Mouse (Mus musculus) G1E (cell line): ENCODE measurements around the gene Edn3.

Experiments
- CTCF ChIP-seq: IDR thresholded peaks from 2 replicates; pipeline ENCODE4 v1.5.1; 2012; ENCODE audit warnings: low read depth, low read length, inconsistent platforms, mixed read lengths
- GATA1 ChIP-seq: IDR thresholded peaks from 2 replicates; pipeline ENCODE4 v1.6.1; 2012; ENCODE audit warnings: borderline replicate concordance, low read length, inconsistent platforms, mixed read lengths
- GATA2 ChIP-seq: IDR thresholded peaks from 2 replicates; pipeline ENCODE4 v1.6.1; 2012; ENCODE audit warnings: low read depth, low read length, inconsistent platforms, borderline replicate concordance
- TAL1 ChIP-seq: conservative IDR thresholded peaks from 2 replicates; pipeline ENCODE4 v1.6.1; 2012; ENCODE audit warnings: low read depth, low read length, inconsistent platforms, mixed read lengths

GRCm38 (mm10) chr2:174759189-174759588 is 1.2 kb upstream of the Edn3 start:
- TF ChIP-seq CTCF (no peak), GATA1 (no peak), GATA2 (no peak), TAL1 (no peak)
